Mouse (Mus musculus) testis, adult 2 months (tissue): ENCODE results near the gene Tbccd1. TPM values are rescaled to one million over a fixed set of nuclear protein-coding genes. Genes with fewer than 3 reads are reported as not detected.

Experiments
- H3K27ac ChIP-seq: fragments of 200-500 bp; 2 replicates; pipeline ENCODE4 v1.5.1; 2012; ENCODE audit warnings: low read depth, low read length; ENCODE audit not compliant: control insufficient read depth, insufficient read depth
- H3K27me3 ChIP-seq: fragments of 200-500 bp; 2 replicates; pipeline ENCODE4 v1.6.1; 2012; ENCODE audit warnings: mild to moderate bottlenecking, low read length, moderate library complexity; ENCODE audit not compliant: control insufficient read depth, insufficient read depth
- H3K36me3 ChIP-seq: fragments of 200-500 bp; 2 replicates; pipeline ENCODE4 v1.6.1; 2012; ENCODE audit warnings: mild to moderate bottlenecking, low read length; ENCODE audit not compliant: control insufficient read depth, insufficient read depth
- H3K4me1 ChIP-seq: fragments of 200-500 bp; 2 replicates; pipeline ENCODE4 v1.6.1; 2012; ENCODE audit warnings: low read length; ENCODE audit not compliant: control insufficient read depth, insufficient read depth
- H3K4me3 ChIP-seq: fragments of 200-500 bp; 2 replicates; pipeline ENCODE4 v1.5.1; 2012; ENCODE audit warnings: low read depth, mild to moderate bottlenecking, low read length, moderate library complexity, mixed read lengths; ENCODE audit not compliant: control insufficient read depth
- CTCF ChIP-seq: fragments of 200-500 bp; IDR thresholded peaks from 2 replicates; pipeline ENCODE4 v1.5.1; 2012; ENCODE audit warnings: low read depth, mild to moderate bottlenecking, inconsistent platforms, low read length, moderate library complexity; ENCODE audit not compliant: control insufficient read depth, insufficient read depth, insufficient replicate concordance
- POLR2A ChIP-seq: fragments of 200-500 bp; IDR thresholded peaks from 2 replicates; pipeline ENCODE4 v1.6.1; 2012; ENCODE audit warnings: low read depth, mild to moderate bottlenecking, inconsistent platforms, low read length, moderate library complexity; ENCODE audit not compliant: control insufficient read depth
- polyA plus RNA-seq: library from polyadenylated mRNA; depleted of rRNA; stranded (reverse); fragments of >200 nt; gene quantifications from 2 replicates; pipeline ENCODE4 v1.2.3, GENCODE M21; 2012

The Tbccd1 gene
- polyA plus RNA-seq, 1 experiment: 21.2 TPM

DNA sequence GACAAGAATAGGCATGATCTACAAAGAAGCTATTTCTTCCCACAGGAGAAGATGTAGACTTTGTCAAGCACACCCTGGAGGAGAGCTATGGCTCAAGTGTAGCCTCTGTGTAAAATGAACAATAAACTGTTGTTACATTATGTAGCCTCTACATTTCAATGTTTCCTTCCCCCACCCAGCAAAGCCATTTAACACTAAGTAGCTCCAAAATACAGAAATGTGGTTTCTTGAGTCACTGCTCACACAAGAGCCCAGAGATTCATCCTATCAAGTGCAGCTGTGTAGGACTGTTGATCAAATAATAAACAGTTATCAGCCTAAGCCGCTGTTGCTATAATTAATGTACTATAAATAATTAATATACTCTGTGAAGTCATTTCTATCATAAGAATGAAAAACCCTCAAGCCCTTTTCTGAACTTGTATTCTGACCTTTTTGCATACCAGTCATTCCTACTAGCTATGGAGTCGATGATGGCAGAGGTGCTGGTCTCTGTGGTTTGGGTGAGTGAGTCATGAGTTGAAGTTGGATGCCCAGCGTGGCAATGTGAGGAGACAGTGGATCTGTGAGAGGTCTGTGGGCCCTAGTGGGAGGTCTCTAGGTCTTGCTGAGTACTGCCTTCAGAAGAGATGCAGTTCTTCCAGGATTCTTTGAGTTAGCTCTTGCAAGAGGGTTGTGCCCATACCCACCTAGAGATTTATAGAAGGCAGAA lies 18.2 kb downstream of the Tbccd1 start:
- TF ChIP-seq POLR2A (no peak), CTCF (no peak)
- Histone ChIP-seq H3K4me3 (no peak overlapping the region), H3K4me1 (no peaks in the 10 kb centered on the region), H3K36me3 (peaks cover 2% of the 10 kb centered on the region), H3K27ac (no peak overlapping the region), H3K27me3 (no peaks in the 10 kb centered on the region)

DNA sequence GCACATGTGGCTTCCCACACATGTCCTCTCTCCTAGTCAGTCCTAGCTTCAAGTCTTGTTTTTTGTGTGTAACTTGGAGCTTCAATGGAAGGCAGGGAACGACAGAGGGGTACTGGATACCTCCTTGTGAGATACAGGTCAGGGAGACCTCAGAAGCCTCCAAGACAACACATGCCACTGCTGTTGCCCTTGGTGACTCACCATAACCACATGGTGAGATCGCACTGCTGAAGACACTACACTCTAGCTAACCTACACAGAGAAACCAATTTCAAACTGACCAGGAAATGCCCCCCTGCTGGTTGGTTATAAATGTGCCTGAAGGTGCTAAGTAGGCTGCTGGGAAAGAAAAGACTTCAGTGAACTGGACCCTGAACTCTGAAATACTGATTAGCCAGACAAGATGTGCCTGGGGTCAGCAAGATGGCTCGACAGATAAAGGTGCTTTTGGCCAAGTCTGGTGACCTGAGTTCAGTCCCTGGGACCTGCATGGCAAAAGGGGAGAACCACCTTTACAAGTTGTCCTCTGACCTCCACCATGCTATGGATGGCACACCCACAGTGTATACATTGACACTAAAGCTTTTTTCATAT lies 24.4 kb downstream of the Tbccd1 start:
- peaks cover 2% of the 10 kb centered on the region for H3K36me3 ChIP-seq
- no peaks in the 10 kb centered on the region for H3K4me1 ChIP-seq
- no peak overlapping the region for H3K27ac ChIP-seq
- TF ChIP-seq CTCF (no peak), POLR2A (no peak)
- H3K4me3 ChIP-seq: no peak overlapping the region
- H3K27me3 ChIP-seq: no peaks in the 10 kb centered on the region

DNA sequence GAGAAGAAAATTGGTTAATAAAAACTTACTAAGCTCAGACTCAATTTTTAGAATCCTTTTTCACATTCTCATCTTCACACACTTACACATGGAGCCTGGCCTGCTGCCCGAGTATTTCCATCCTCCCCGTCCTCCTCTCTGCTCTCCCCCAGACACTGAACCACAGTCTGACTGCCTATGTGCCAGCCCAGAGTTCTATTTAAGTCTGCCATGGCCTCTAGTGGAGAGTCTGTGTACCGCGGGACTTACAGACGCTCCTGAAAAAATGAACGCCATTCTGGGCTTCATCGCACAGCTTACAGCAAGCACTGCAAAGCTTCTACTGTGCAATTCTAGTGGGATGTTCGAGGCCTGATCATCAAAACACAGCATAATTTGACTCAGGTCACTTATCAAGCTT lies 36.7 kb downstream of the Tbccd1 start:
- Histone ChIP-seq H3K27me3 (no peaks in the 10 kb centered on the region), H3K36me3 (peaks cover 2% of the 10 kb centered on the region), H3K4me1 (no peaks in the 10 kb centered on the region), H3K4me3 (no peak overlapping the region), H3K27ac (no peak overlapping the region)
- TF ChIP-seq CTCF (no peak), POLR2A (no peak)

DNA sequence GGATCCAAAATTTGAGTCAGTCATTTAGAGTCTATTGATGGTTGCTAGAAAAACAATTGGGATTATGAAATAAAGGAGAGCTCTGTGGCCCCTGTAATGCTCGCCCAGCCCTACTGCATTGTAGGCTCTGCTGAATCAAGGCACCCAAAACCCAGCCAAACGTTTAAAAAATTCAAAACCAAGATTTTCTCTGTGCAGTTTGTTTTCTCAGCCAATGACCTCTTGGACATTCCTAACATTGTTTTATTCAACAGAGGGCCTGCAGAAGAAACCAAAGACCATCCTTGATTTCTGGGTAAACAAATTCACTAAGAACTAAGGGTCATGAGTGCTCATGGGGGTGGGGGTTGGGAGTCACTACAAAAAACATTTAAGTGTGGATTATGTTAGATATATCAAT lies 46.0 kb downstream of the Tbccd1 start, which contains the start of gene Crygs:
Gene Crygs (minus strand): TSS at position 101 of the 400 bp plus-strand sequence.
- Histone ChIP-seq H3K27ac (no peak within 1 kb of the TSS), H3K36me3 (no peaks in the 10 kb centered on the region), H3K4me1 (peaks cover 4% of the 10 kb centered on the region), H3K27me3 (no peaks in the 10 kb centered on the region), H3K4me3 (no peak within 1 kb of the TSS)
- TF ChIP-seq POLR2A (no peak), CTCF (no peak)

DNA sequence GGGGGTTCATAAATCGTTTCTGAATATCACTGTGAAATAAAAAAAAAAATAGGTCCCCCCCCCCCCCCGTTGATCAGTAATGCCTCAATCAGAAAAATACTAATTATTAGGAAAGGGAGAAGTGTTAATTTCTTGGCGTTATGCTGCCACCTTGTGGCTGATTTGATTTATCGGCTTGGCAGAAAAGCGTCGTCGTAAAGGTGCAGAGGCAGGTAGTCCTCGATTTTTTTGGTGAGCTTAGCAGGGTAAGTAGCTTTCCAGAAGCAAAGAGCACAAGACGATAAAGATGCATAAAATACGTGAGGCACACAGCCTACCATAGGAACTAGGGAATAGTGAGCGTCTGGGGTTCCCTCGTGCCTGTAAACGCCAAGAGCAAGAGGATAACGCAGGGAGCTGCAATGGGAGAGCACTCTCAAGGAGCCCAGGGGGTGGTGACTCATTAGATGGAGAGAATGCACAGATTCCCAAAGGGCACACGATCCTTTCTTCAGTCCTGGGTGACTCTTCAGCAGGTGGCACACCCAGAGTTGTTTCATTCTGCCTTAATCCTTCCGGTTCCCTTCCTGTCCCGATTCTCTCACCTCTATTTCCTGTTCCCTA lies 49.9 kb downstream of the Tbccd1 start:
- Histone ChIP-seq H3K27ac (no peak overlapping the region), H3K27me3 (no peaks in the 10 kb centered on the region), H3K4me1 (peaks cover 4% of the 10 kb centered on the region), H3K4me3 (no peak overlapping the region), H3K36me3 (no peaks in the 10 kb centered on the region)
- no peak for TF ChIP-seq CTCF

DNA sequence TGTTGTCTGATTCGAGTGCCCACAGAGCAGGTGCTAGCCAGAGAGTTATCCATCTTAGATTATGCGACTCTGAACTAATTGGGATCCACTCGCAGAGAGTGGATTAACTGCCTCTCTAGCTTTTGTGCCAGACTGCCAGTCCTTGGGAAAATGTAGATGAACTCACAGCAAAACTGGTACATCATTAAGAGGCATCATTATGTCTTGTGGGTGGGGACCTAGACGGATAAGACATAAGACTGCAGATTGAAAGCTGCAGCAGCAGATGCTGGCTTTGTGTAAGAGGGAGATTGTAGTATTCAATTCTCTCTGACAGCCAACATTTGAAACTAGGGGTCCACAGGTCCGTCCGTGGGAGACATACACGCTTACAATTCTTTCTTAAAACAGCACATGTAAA lies 54.7 kb downstream of the Tbccd1 start:
- TF ChIP-seq POLR2A: no peak
- TF ChIP-seq CTCF: no peak
- no peak overlapping the region for H3K27ac ChIP-seq
- no peaks in the 10 kb centered on the region for H3K36me3 ChIP-seq
- no peak overlapping the region for H3K4me3 ChIP-seq
- H3K27me3 ChIP-seq: no peaks in the 10 kb centered on the region
- peaks cover 4% of the 10 kb centered on the region for H3K4me1 ChIP-seq

DNA sequence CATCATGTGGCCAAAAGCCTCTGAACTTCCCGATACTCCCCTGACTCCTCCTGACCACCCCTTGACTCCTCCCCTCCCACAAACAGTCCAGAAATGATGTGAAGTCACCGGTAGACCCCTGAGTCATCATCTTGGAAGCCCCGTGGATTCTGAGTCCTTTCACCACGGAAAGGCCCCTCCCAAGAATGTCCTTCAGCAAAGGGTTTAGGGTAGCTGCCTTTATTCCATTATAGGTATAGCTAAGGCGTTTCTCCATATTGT lies 56.7 kb downstream of the Tbccd1 start:
- H3K36me3 ChIP-seq: no peaks in the 10 kb centered on the region
- no peaks in the 10 kb centered on the region for H3K27me3 ChIP-seq
- TF ChIP-seq POLR2A (no peak), CTCF (no peak)
- H3K4me1 ChIP-seq: no peaks in the 10 kb centered on the region; the same call in 1 of the 2 replicates
- no peak overlapping the region for H3K4me3 ChIP-seq
- H3K27ac ChIP-seq: no peak overlapping the region
